Mouse (Mus musculus) E14TG2a.4 (cell line): ENCODE data around the gene Wdfy3.

ENCODE experiments used
- H3K27me3 ChIP-seq: 2 replicates; pipeline ENCODE4 v1.6.1; 2014; ENCODE audit warnings: low read length, control low read depth; ENCODE audit not compliant: insufficient read depth
- H3K36me3 ChIP-seq: 2 replicates; pipeline ENCODE4 v1.6.1; 2014; ENCODE audit warnings: low read length, control low read depth; ENCODE audit not compliant: insufficient read depth
- H3K4me1 ChIP-seq: replicated peaks from 2 replicates; pipeline ENCODE4 v1.6.1; 2014; ENCODE audit warnings: low read depth, low read length, control low read depth
- H3K4me3 ChIP-seq: replicated peaks from 2 replicates; pipeline ENCODE4 v1.5.1; 2014; ENCODE audit warnings: mild to moderate bottlenecking, low read length
- H3K9me3 ChIP-seq: 2 replicates; pipeline ENCODE4 v1.6.1; 2014; ENCODE audit warnings: low read length, control low read depth
- CTCF ChIP-seq: conservative IDR thresholded peaks from 2 replicates; pipeline ENCODE4 v1.5.1; 2014; ENCODE audit warnings: low read length
- NANOG ChIP-seq: IDR thresholded peaks from 2 replicates; pipeline ENCODE4 v1.6.1; 2014; ENCODE audit warnings: borderline replicate concordance, low read length, mixed read lengths
- POU5F1 ChIP-seq: IDR thresholded peaks from 2 replicates; pipeline ENCODE4 v1.6.1; 2014; ENCODE audit warnings: low read length, borderline replicate concordance

Wdfy3 gene

GRCm38 (mm10) chr5:101789770-101790169, 280.0 kb downstream of the Wdfy3 start:
- Histone ChIP-seq H3K4me3 (no peak overlapping the region), H3K4me1 (peaks cover 22% of the 10 kb centered on the region), H3K9me3 (no peaks in the 10 kb centered on the region), H3K27me3 (no peaks in the 10 kb centered on the region), H3K36me3 (no peaks in the 10 kb centered on the region)
- no peak for TF ChIP-seq NANOG

DNA sequence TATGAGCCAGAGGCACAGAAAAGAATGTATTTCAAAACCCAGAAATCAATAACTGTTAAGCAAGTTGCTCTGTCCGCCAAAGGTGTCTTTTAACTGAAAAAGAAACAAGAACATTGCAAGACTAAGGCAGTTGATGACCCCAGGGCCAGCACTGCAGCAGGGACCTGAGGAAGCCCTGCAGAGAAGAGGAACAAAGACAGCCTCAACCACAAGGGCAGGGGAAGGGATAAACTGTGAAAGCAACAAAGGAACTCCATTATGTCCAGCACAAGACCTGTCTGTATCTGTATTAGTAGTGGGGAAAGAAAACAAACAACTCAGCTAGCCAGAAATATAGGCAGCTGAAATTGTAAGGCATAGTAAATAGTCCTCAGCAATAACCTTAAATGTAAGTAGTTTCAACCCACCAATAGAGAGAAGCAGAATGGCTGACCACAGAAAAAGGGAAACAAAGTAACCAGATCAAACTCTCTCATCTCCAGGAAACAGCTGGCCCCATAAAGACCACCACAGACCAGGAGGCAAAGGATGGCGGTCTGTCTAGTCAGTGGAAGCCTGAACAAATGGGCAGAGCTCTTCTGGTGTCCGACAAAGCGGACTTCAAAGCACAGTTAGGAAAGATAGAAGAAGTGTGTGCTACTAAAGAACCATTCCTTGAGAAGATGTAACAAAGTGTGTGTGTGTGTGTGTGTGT, 283.7 kb downstream of the Wdfy3 start:
- Histone ChIP-seq H3K4me1 (peaks cover 21% of the 10 kb centered on the region), H3K9me3 (no peaks in the 10 kb centered on the region), H3K4me3 (no peak overlapping the region), H3K27me3 (no peaks in the 10 kb centered on the region), H3K36me3 (no peaks in the 10 kb centered on the region; the same call in 1 of the 2 replicates)
- TF ChIP-seq POU5F1 (no peak), NANOG (no peak), CTCF (no peak)

GRCm38 (mm10) chr5:101784787-101785186, 284.9 kb downstream of the Wdfy3 start:
- TF ChIP-seq POU5F1 (no peak), CTCF (no peak), NANOG (no peak)
- no peaks in the 10 kb centered on the region; the same call in 1 of the 2 replicates for H3K36me3 ChIP-seq
- H3K4me3 ChIP-seq = no peak overlapping the region
- H3K27me3 ChIP-seq = no peaks in the 10 kb centered on the region
- no peaks in the 10 kb centered on the region for H3K9me3 ChIP-seq
- H3K4me1 ChIP-seq = peaks cover 16% of the 10 kb centered on the region

DNA sequence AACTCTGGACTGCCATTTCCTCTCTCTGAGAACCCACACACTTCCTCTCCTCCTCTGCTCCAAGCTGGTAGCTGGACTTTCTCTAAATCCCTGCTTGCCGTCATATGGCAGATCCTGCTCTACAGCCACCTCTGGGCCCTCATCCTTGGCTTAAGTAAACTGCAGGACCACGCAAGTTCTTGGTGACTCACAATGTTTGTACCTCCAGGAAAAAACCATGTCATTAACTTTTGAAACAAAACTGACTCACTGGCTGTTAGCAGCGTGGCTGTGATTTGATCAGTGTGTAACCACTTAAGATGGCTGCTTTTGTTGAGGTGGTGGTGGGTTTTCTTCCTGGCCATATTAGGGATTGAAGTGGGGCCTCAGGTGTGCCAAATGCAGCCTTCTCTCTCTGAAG, 285.4 kb downstream of the Wdfy3 start:
- Histone ChIP-seq H3K4me3 (no peak overlapping the region), H3K4me1 (peaks cover 21% of the 10 kb centered on the region), H3K36me3 (no peaks in the 10 kb centered on the region; the same call in 1 of the 2 replicates), H3K9me3 (no peaks in the 10 kb centered on the region), H3K27me3 (no peaks in the 10 kb centered on the region)
- TF ChIP-seq NANOG = no peak
- TF ChIP-seq POU5F1 = no peak
- TF ChIP-seq CTCF = no peak
